Mouse (Mus musculus): ENCODE measurements at regions not wholly inside any gene's neighbourhood (a gene's known extent, or its start where the extent isn't known, plus 50 kb on each side); places are given as distances from the start of the nearest gene placed in this dataset.

GRCm38 (mm10) chr15:56391982-56392381 is 1085.4 kb downstream of the Slc22a22 start:
- ATAC-seq (ENCODE audit: low FRiP score): no peak
- H3K4me3 ChIP-seq: no peak overlapping the region

GRCm38 (mm10) chr15:56378511-56378910 is 1098.9 kb downstream of the Slc22a22 start:
- no peak overlapping the region for H3K27ac ChIP-seq
- ATAC-seq (ENCODE audit: low FRiP score): no peak
- H3K4me1 ChIP-seq: no peaks in the 10 kb centered on the region
- H3K4me3 ChIP-seq: no peak overlapping the region
- no peaks in the 10 kb centered on the region for H3K9me3 ChIP-seq (replicated peaks)
- WGBS: 52% methylated on average over 1 of the region's 1 CpGs
- H3K9ac ChIP-seq: no peak overlapping the region
- H3K4me2 ChIP-seq (replicated peaks): no peak overlapping the region
- no peaks in the 10 kb centered on the region for H3K36me3 ChIP-seq
- H3K27me3 ChIP-seq: no peaks in the 10 kb centered on the region

More at GRCm38 (mm10) chr15:56391982-56392381, 1085.4 kb downstream of the Slc22a22 start:
- Histone ChIP-seq H3K9me3 (replicated peaks) (no peaks in the 10 kb centered on the region), H3K27ac (no peak overlapping the region), H3K4me1 (no peaks in the 10 kb centered on the region), H3K36me3 (no peaks in the 10 kb centered on the region), H3K4me2 (replicated peaks) (no peak overlapping the region), H3K9ac (no peak overlapping the region), H3K27me3 (no peaks in the 10 kb centered on the region)

GRCm38 (mm10) chr15:56350903-56351302 is 1126.5 kb downstream of the Slc22a22 start:
- no peak overlapping the region for H3K4me2 ChIP-seq (replicated peaks)
- H3K9ac ChIP-seq: no peak overlapping the region
- WGBS: 84% methylated on average over 5 of the region's 5 CpGs
- H3K27ac ChIP-seq: no peak overlapping the region
- H3K4me1 ChIP-seq: no peaks in the 10 kb centered on the region
- H3K4me3 ChIP-seq: no peak overlapping the region
- ATAC-seq (ENCODE audit: low FRiP score): no peak
- no peaks in the 10 kb centered on the region for H3K27me3 ChIP-seq
- no peaks in the 10 kb centered on the region for H3K9me3 ChIP-seq (replicated peaks)
- no peaks in the 10 kb centered on the region for H3K36me3 ChIP-seq

- H3K9ac ChIP-seq: no peak overlapping the region
- no peak for ATAC-seq (ENCODE audit: low FRiP score)
- no peak overlapping the region for H3K27ac ChIP-seq
- no peak overlapping the region for H3K4me2 ChIP-seq (replicated peaks)
- H3K36me3 ChIP-seq: no peaks in the 10 kb centered on the region
- 62% methylated on average over 2 of the region's 2 CpGs for WGBS
- H3K4me1 ChIP-seq: no peaks in the 10 kb centered on the region
- no peaks in the 10 kb centered on the region for H3K27me3 ChIP-seq
- no peak overlapping the region for H3K4me3 ChIP-seq
- H3K9me3 ChIP-seq (replicated peaks): no peaks in the 10 kb centered on the region
Measured at GRCm38 (mm10) chr15:56346111-56346510, 1131.3 kb downstream of the Slc22a22 start.

- Histone ChIP-seq H3K4me1 (no peaks in the 10 kb centered on the region), H3K9me3 (replicated peaks) (no peaks in the 10 kb centered on the region), H3K9ac (no peak overlapping the region), H3K4me3 (no peak overlapping the region), H3K36me3 (no peaks in the 10 kb centered on the region), H3K27me3 (no peaks in the 10 kb centered on the region), H3K4me2 (replicated peaks) (no peak overlapping the region), H3K27ac (no peak overlapping the region)
- WGBS: 90% methylated on average over 2 of the region's 2 CpGs
- ATAC-seq (ENCODE audit: low FRiP score): peak; percentile 29; the same call in 1 of the 2 replicates
Measured at GRCm38 (mm10) chr15:56344973-56345372, 1132.5 kb downstream of the Slc22a22 start.

GRCm38 (mm10) chr15:56344304-56344932 is 1133.0 kb downstream of the Slc22a22 start:
- H3K36me3 ChIP-seq: no peaks in the 10 kb centered on the region
- 31% methylated on average over 4 of the region's 4 CpGs for WGBS
- ATAC-seq (ENCODE audit: low FRiP score): peak; percentile 98
- H3K9ac ChIP-seq: no peak overlapping the region
- H3K4me2 ChIP-seq (replicated peaks): no peak overlapping the region
- H3K27me3 ChIP-seq: no peaks in the 10 kb centered on the region
- H3K9me3 ChIP-seq (replicated peaks): no peaks in the 10 kb centered on the region
- H3K4me1 ChIP-seq: no peaks in the 10 kb centered on the region
- H3K4me3 ChIP-seq: no peak overlapping the region
- no peak overlapping the region for H3K27ac ChIP-seq

- Histone ChIP-seq H3K9ac (no peak overlapping the region), H3K4me2 (replicated peaks) (no peak overlapping the region), H3K27me3 (no peaks in the 10 kb centered on the region), H3K27ac (no peak overlapping the region), H3K36me3 (no peaks in the 10 kb centered on the region), H3K4me1 (0 out of 2 replicates have a peak, but pooled peaks cover 2% of the 10 kb centered on the region), H3K9me3 (replicated peaks) (no peaks in the 10 kb centered on the region), H3K4me3 (no peak overlapping the region)
- 59% methylated on average over 5 of the region's 5 CpGs for WGBS
- no peak for ATAC-seq (ENCODE audit: low FRiP score)
Measured at GRCm38 (mm10) chr15:56337879-56338278, 1139.5 kb downstream of the Slc22a22 start.

- H3K4me2 ChIP-seq (replicated peaks): no peak overlapping the region
- no peaks in the 10 kb centered on the region for H3K9me3 ChIP-seq (replicated peaks)
- H3K9ac ChIP-seq: no peak overlapping the region
- H3K27ac ChIP-seq: no peak overlapping the region
- 48% methylated on average over 5 of the region's 5 CpGs for WGBS
- 0 out of 2 replicates have a peak, but pooled peaks cover 2% of the 10 kb centered on the region for H3K4me1 ChIP-seq
- H3K4me3 ChIP-seq: no peak overlapping the region
- H3K36me3 ChIP-seq: no peaks in the 10 kb centered on the region
- no peak for ATAC-seq (ENCODE audit: low FRiP score)
- no peaks in the 10 kb centered on the region for H3K27me3 ChIP-seq
Measured at GRCm38 (mm10) chr15:56336449-56336848, 1141.0 kb downstream of the Slc22a22 start.

GRCm38 (mm10) chr15:56335011-56335410 is 1142.4 kb downstream of the Slc22a22 start:
- Histone ChIP-seq H3K36me3 (no peaks in the 10 kb centered on the region), H3K4me3 (no peak overlapping the region), H3K9ac (no peak overlapping the region), H3K27ac (no peak overlapping the region), H3K4me2 (replicated peaks) (no peak overlapping the region), H3K9me3 (replicated peaks) (no peaks in the 10 kb centered on the region), H3K4me1 (0 out of 2 replicates have a peak, but pooled peaks cover 2% of the 10 kb centered on the region), H3K27me3 (no peaks in the 10 kb centered on the region)
- 50% methylated on average over 2 of the region's 2 CpGs for WGBS
- ATAC-seq (ENCODE audit: low FRiP score): no peak

- ATAC-seq (ENCODE audit: low FRiP score): no peak
- Histone ChIP-seq H3K9ac (no peak overlapping the region), H3K4me2 (replicated peaks) (no peak overlapping the region), H3K4me1 (no peaks in the 10 kb centered on the region), H3K36me3 (no peaks in the 10 kb centered on the region), H3K9me3 (replicated peaks) (no peaks in the 10 kb centered on the region), H3K27ac (no peak overlapping the region), H3K4me3 (no peak overlapping the region), H3K27me3 (no peaks in the 10 kb centered on the region)
Measured at GRCm38 (mm10) chr15:56320501-56320900, 1156.9 kb downstream of the Slc22a22 start.

GRCm38 (mm10) chr15:56294910-56295438 is 1182.5 kb downstream of the Slc22a22 start:
- Histone ChIP-seq H3K9ac (no peak overlapping the region), H3K4me2 (replicated peaks) (no peak overlapping the region), H3K27ac (no peak overlapping the region), H3K9me3 (replicated peaks) (no peaks in the 10 kb centered on the region), H3K4me1 (no peaks in the 10 kb centered on the region), H3K36me3 (no peaks in the 10 kb centered on the region), H3K4me3 (no peak overlapping the region), H3K27me3 (no peaks in the 10 kb centered on the region)
- no peak for ATAC-seq (ENCODE audit: low FRiP score)
- WGBS: 64% methylated on average over 3 of the region's 3 CpGs

- H3K27me3 ChIP-seq: no peaks in the 10 kb centered on the region
- H3K4me3 ChIP-seq: no peak overlapping the region
- H3K27ac ChIP-seq: peak overlapping the region; percentile 30; the same call in 1 of the 2 replicates
- H3K9me3 ChIP-seq (replicated peaks): no peaks in the 10 kb centered on the region
- H3K4me1 ChIP-seq: peaks cover 9% of the 10 kb centered on the region; the same call in 1 of the 2 replicates
- no peak overlapping the region for H3K9ac ChIP-seq
- WGBS: 49% methylated on average over 7 of the region's 7 CpGs
- peak; percentile 88 for ATAC-seq (ENCODE audit: low FRiP score)
- H3K36me3 ChIP-seq: no peaks in the 10 kb centered on the region
- no peak overlapping the region for H3K4me2 ChIP-seq (replicated peaks)
Measured at GRCm38 (mm10) chr15:56278622-56279301, 1198.7 kb downstream of the Slc22a22 start.
